Mouse (Mus musculus): ENCODE results near the gene BC051019. TPM values are rescaled to one million over a fixed set of nuclear protein-coding genes. Genes with fewer than 3 reads are reported as not detected.

Gene BC051019
- 0.08 TPM in 1 of 2 replicates, not detected in the other for polyA plus RNA-seq (2015; fragmentation: Nextera tagmentation; extraction: Ambion mirVana)

GRCm38 (mm10) chr7:109723697-109724096, at the start of gene BC051019:
Gene BC051019 (minus strand): TSS chr7:109723850.
- ATAC-seq = no peak
- no peak within 1 kb of the TSS for H3K4me3 ChIP-seq (ENCODE audit: low read depth, low read length)
- no peaks in the 10 kb centered on the region for H3K36me3 ChIP-seq (replicated peaks; ENCODE audit: insufficient read depth, low read length)
- no peaks in the 10 kb centered on the region; the same call in 1 of the 2 replicates for H3K9me3 ChIP-seq (ENCODE audit: low read length)
- H3K9ac ChIP-seq (replicated peaks) = no peak within 1 kb of the TSS
- H3K4me2 ChIP-seq (ENCODE audit: low read depth, low read length) = no peak within 1 kb of the TSS
- TF ChIP-seq CTCF (IDR thresholded peaks at IDR 0.05; ENCODE audit: low read depth) (no peak), EP300 (IDR thresholded peaks at IDR 0.05; ENCODE audit: low read depth) (no peak)
- 88% methylated on average over 5 of the region's 5 CpGs for WGBS (ENCODE audit: insufficient replicate concordance)
- H3K27ac ChIP-seq (ENCODE audit: low read depth) = no peak within 1 kb of the TSS
- no peak for DNase-seq
- H3K27me3 ChIP-seq (ENCODE audit: insufficient read depth, low read length) = no peaks in the 10 kb centered on the region
- H3K4me1 ChIP-seq (ENCODE audit: insufficient read depth) = no peaks in the 10 kb centered on the region

- no peak for ATAC-seq
- no peak for DNase-seq
- Histone ChIP-seq H3K4me2 (ENCODE audit: low read depth, low read length) (no peak overlapping the region), H3K36me3 (replicated peaks; ENCODE audit: insufficient read depth, low read length) (no peaks in the 10 kb centered on the region), H3K9ac (replicated peaks) (no peak overlapping the region), H3K9me3 (ENCODE audit: low read length) (no peaks in the 10 kb centered on the region), H3K4me3 (ENCODE audit: low read depth, low read length) (no peak overlapping the region), H3K27me3 (ENCODE audit: insufficient read depth, low read length) (no peaks in the 10 kb centered on the region), H3K4me1 (ENCODE audit: insufficient read depth) (peaks cover 9% of the 10 kb centered on the region), H3K27ac (ENCODE audit: low read depth) (no peak overlapping the region)
- no peak for TF ChIP-seq CTCF (IDR thresholded peaks at IDR 0.05; ENCODE audit: low read depth)
- no peak for TF ChIP-seq EP300 (IDR thresholded peaks at IDR 0.05; ENCODE audit: low read depth)
These were observed 48.6 kb upstream of the BC051019 start for GRCm38 (mm10) chr7:109772251-109772650.

- TF ChIP-seq CTCF (IDR thresholded peaks at IDR 0.05; ENCODE audit: low read depth) (no peak), EP300 (IDR thresholded peaks at IDR 0.05; ENCODE audit: low read depth) (no peak)
- WGBS (ENCODE audit: insufficient replicate concordance) = 22% methylated on average over 2 of the region's 2 CpGs
- Histone ChIP-seq H3K9ac (replicated peaks) (no peak overlapping the region), H3K27me3 (ENCODE audit: insufficient read depth, low read length) (no peaks in the 10 kb centered on the region), H3K4me3 (ENCODE audit: low read depth, low read length) (no peak overlapping the region), H3K4me1 (ENCODE audit: insufficient read depth) (peaks cover 9% of the 10 kb centered on the region), H3K36me3 (replicated peaks; ENCODE audit: insufficient read depth, low read length) (no peaks in the 10 kb centered on the region), H3K4me2 (ENCODE audit: low read depth, low read length) (no peak overlapping the region), H3K9me3 (ENCODE audit: low read length) (no peaks in the 10 kb centered on the region), H3K27ac (ENCODE audit: low read depth) (no peak overlapping the region)
- no peak for DNase-seq
- ATAC-seq = no peak
These were observed 45.2 kb upstream of the BC051019 start for GRCm38 (mm10) chr7:109768699-109769383.

GRCm38 (mm10) chr7:109767575-109768350, 44.1 kb upstream of the BC051019 start:
- DNase-seq (no peak), ATAC-seq (peak; percentile 74)
- Histone ChIP-seq H3K9ac (replicated peaks) (no peak overlapping the region), H3K36me3 (replicated peaks; ENCODE audit: insufficient read depth, low read length) (no peaks in the 10 kb centered on the region), H3K4me2 (ENCODE audit: low read depth, low read length) (peak overlapping the region; percentile 48), H3K27ac (ENCODE audit: low read depth) (0 out of 2 replicates have a peak overlapping the region, but pooled peaks have one; percentile 29), H3K4me1 (ENCODE audit: insufficient read depth) (peaks cover 9% of the 10 kb centered on the region), H3K9me3 (ENCODE audit: low read length) (no peaks in the 10 kb centered on the region), H3K4me3 (ENCODE audit: low read depth, low read length) (no peak overlapping the region), H3K27me3 (ENCODE audit: insufficient read depth, low read length) (no peaks in the 10 kb centered on the region)
- WGBS (ENCODE audit: insufficient replicate concordance) = 70% methylated on average over 7 of the region's 7 CpGs
- TF ChIP-seq EP300 (IDR thresholded peaks at IDR 0.05; ENCODE audit: low read depth) (peak; percentile 36; the same call in 1 of the 2 replicates), CTCF (IDR thresholded peaks at IDR 0.05; ENCODE audit: low read depth) (no peak)

- DNase-seq (no peak), ATAC-seq (no peak)
- Histone ChIP-seq H3K36me3 (replicated peaks; ENCODE audit: insufficient read depth, low read length) (no peaks in the 10 kb centered on the region), H3K9ac (replicated peaks) (no peak overlapping the region), H3K4me3 (ENCODE audit: low read depth, low read length) (no peak overlapping the region), H3K4me2 (ENCODE audit: low read depth, low read length) (no peak overlapping the region), H3K4me1 (ENCODE audit: insufficient read depth) (peaks cover 9% of the 10 kb centered on the region), H3K27ac (ENCODE audit: low read depth) (no peak overlapping the region), H3K9me3 (ENCODE audit: low read length) (no peaks in the 10 kb centered on the region), H3K27me3 (ENCODE audit: insufficient read depth, low read length) (no peaks in the 10 kb centered on the region)
- 71% methylated on average over 2 of the region's 2 CpGs for WGBS (ENCODE audit: insufficient replicate concordance)
- TF ChIP-seq CTCF (IDR thresholded peaks at IDR 0.05; ENCODE audit: low read depth) = no peak
These were observed 40.4 kb upstream of the BC051019 start for GRCm38 (mm10) chr7:109764009-109764408.

- H3K9me3 ChIP-seq (ENCODE audit: low read length) = no peaks in the 10 kb centered on the region
- no peaks in the 10 kb centered on the region for H3K36me3 ChIP-seq (replicated peaks; ENCODE audit: insufficient read depth, low read length)
- no peaks in the 10 kb centered on the region for H3K27me3 ChIP-seq (ENCODE audit: insufficient read depth, low read length)
- no peak overlapping the region for H3K27ac ChIP-seq (ENCODE audit: low read depth)
- 85% methylated on average over 3 of the region's 3 CpGs for WGBS (ENCODE audit: insufficient replicate concordance)
- TF ChIP-seq EP300 (IDR thresholded peaks at IDR 0.05; ENCODE audit: low read depth) (no peak), CTCF (IDR thresholded peaks at IDR 0.05; ENCODE audit: low read depth) (no peak)
- ATAC-seq (no peak), DNase-seq (no peak)
- H3K4me2 ChIP-seq (ENCODE audit: low read depth, low read length) = no peak overlapping the region
- H3K4me1 ChIP-seq (ENCODE audit: insufficient read depth) = peaks cover 8% of the 10 kb centered on the region
- no peak overlapping the region for H3K9ac ChIP-seq (replicated peaks)
- no peak overlapping the region for H3K4me3 ChIP-seq (ENCODE audit: low read depth, low read length)
These were observed 32.6 kb upstream of the BC051019 start for GRCm38 (mm10) chr7:109756291-109756690.
